Mouse (Mus musculus) layer of hippocampus, adult 8-10 months (tissue): ENCODE measurements around the gene Actl6b. TPM values are rescaled to one million over a fixed set of nuclear protein-coding genes. Genes with fewer than 3 reads are reported as not detected.
"Not testable (repeated sequence)": the region's sequence is repeated elsewhere in the genome, so short reads cannot be mapped to it uniquely, and the experiment has no call there.

Source experiments
- DNase-seq, 2 experiments: peaks; one replicate each; pipeline ENCODE4 v3.0.0; 2022; ENCODE audit warnings: low spot score in 2 of 2
- microRNA-seq, 2 experiments: library from miRNA; unstranded; fragments of <30 nt; microRNA quantifications; one replicate each; pipeline ENCODE4 v1.2.0; 2022
- total RNA-seq, 4 experiments: library from RNA; stranded (reverse); gene quantifications; 2 replicates each; pipeline ENCODE4 v1.2.4; 2022

Actl6b gene
- total RNA-seq, 4 experiments from 2014 or later = 116 to 137 (median 125) TPM

GRCm38 (mm10) chr5:137600619-137601364 lies 47.5 kb downstream of the Actl6b start, which contains the start of gene Mospd3:
Gene Mospd3 (minus strand): TSS chr5:137601058.
- peak; percentile 95 for DNase-seq

GRCm38 (mm10) chr5:137601365-137601729 lies 48.0 kb downstream of the Actl6b start:
- no peak for DNase-seq

- no peak for DNase-seq
These were observed 54.7 kb downstream of the Actl6b start for GRCm38 (mm10) chr5:137607860-137608653.

GRCm38 (mm10) chr5:137608654-137609190 lies 55.4 kb downstream of the Actl6b start:
- no peak for DNase-seq

- DNase-seq = no peak
These were observed 56.0 kb downstream of the Actl6b start for GRCm38 (mm10) chr5:137609292-137609691.

GRCm38 (mm10) chr5:137610056-137610455 lies 56.7 kb downstream of the Actl6b start:
- no peak for DNase-seq

GRCm38 (mm10) chr5:137610548-137611244 lies 57.4 kb downstream of the Actl6b start:
- no peak for DNase-seq

GRCm38 (mm10) chr5:137611245-137611602 lies 57.9 kb downstream of the Actl6b start:
- DNase-seq = no peak

GRCm38 (mm10) chr5:137613076-137613475 lies 59.8 kb downstream of the Actl6b start:
- DNase-seq = no peak

GRCm38 (mm10) chr5:137613550-137613949 lies 60.2 kb downstream of the Actl6b start, which contains the start of gene Pcolce:
Gene Pcolce (minus strand): TSS chr5:137613784.
- DNase-seq = no peak

GRCm38 (mm10) chr5:137614921-137615320 lies 61.6 kb downstream of the Actl6b start:
- DNase-seq = not testable (repeated sequence)

GRCm38 (mm10) chr5:137615347-137615746 lies 62.0 kb downstream of the Actl6b start:
- DNase-seq = no peak

Small RNA genes within 50 kb of the gene (microRNA-seq; reads per million reads assigned to microRNA genes)
- 0.64 to 3.3 reads per million in 2 experiments for gene Mir6418

Other genes starting within 250 kb of the Actl6b start
- 100 to 1,000 TPM; 220 to 278 (median 242) TPM for gene Srrt, start 245.8 kb upstream of the Actl6b start, total RNA-seq
- 1 to 10 TPM; 6.1 to 8.0 (median 6.7) TPM for gene Trip6, start 239.1 kb upstream of the Actl6b start, total RNA-seq
- gene Slc12a9, start 219.9 kb upstream of the Actl6b start, total RNA-seq = 10 to 100 TPM; 25.6 to 37.8 (median 32.0) TPM
- gene Ephb4, start 203.4 kb upstream of the Actl6b start, total RNA-seq = 1 to 10 TPM; 5.6 to 7.2 (median 5.9) TPM
- gene Zan, start 76.5 kb upstream of the Actl6b start, total RNA-seq = under 1 TPM; 0.16 to 0.22 (median 0.17) TPM
- 10 to 100 TPM; 30.4 to 33.1 (median 32.4) TPM for gene Pop7, start 51.0 kb upstream of the Actl6b start, total RNA-seq
- gene Gigyf1, start 35.0 kb upstream of the Actl6b start, total RNA-seq = 10 to 100 TPM; 60.2 to 75.9 (median 65.5) TPM
- not detected for gene Epo, start 20.3 kb upstream of the Actl6b start, total RNA-seq
- 100 to 1,000 TPM; 572 to 587 (median 576) TPM for gene Gnb2, start 20.0 kb upstream of the Actl6b start, total RNA-seq
- 10 to 100 TPM; 12.5 to 21.7 (median 15.9) TPM for gene Tfr2, start 16.3 kb downstream of the Actl6b start, total RNA-seq
- gene Mospd3, start 47.5 kb downstream of the Actl6b start, total RNA-seq = 10 to 100 TPM; 19.2 to 28.5 (median 26.2) TPM
- 1 to 10 TPM; 7.2 to 9.6 (median 8.9) TPM for gene Pcolce, start 60.3 kb downstream of the Actl6b start, total RNA-seq
- gene Fbxo24, start 75.5 kb downstream of the Actl6b start, total RNA-seq = under 1 TPM; 0.22 to 0.69 (median 0.34) TPM
- gene Lrch4, start 75.6 kb downstream of the Actl6b start, total RNA-seq = 10 to 100 TPM; 18.8 to 26.8 (median 22.5) TPM
- gene Gm20605, start 75.7 kb downstream of the Actl6b start, total RNA-seq = 10 to 100 TPM; 14.7 to 24.8 (median 19.2) TPM
- gene Sap25, start 87.8 kb downstream of the Actl6b start, total RNA-seq = 10 to 100 TPM in 3 of 4 experiments, 1 to 10 TPM in 1; 8.0 to 14.2 (median 10.6) TPM
- gene Irs3, start 92.2 kb downstream of the Actl6b start, total RNA-seq = under 1 TPM; 0.12 to 0.49 (median 0.28) TPM
- 10 to 100 TPM; 66.1 to 66.6 (median 66.5) TPM for gene Agfg2, start 131.2 kb downstream of the Actl6b start, total RNA-seq
- 10 to 100 TPM; 64.7 to 77.5 (median 68.4) TPM for gene Nyap1, start 188.1 kb downstream of the Actl6b start, total RNA-seq
- gene Tsc22d4, start 192.2 kb downstream of the Actl6b start, total RNA-seq = 100 to 1,000 TPM; 146 to 236 (median 178) TPM
- gene Ppp1r35, start 225.3 kb downstream of the Actl6b start, total RNA-seq = 10 to 100 TPM; 11.5 to 16.3 (median 14.1) TPM
- 10 to 100 TPM; 44.6 to 52.9 (median 48.3) TPM for gene Mepce, start 234.1 kb downstream of the Actl6b start, total RNA-seq
- 1 to 10 TPM; 6.7 to 9.1 (median 7.5) TPM for gene Zcwpw1, start 234.3 kb downstream of the Actl6b start, total RNA-seq